Mouse (Mus musculus) ES-Bruce4 (cell line): ENCODE data around the gene Atxn1.

Experiments used
- CTCF ChIP-seq: IDR thresholded peaks from one replicate; pipeline ENCODE4 v1.8.1; 2011; ENCODE audit warnings: low read depth, low read length
- EP300 ChIP-seq: IDR thresholded peaks from 2 replicates; pipeline ENCODE4 v1.6.1; 2011; ENCODE audit warnings: low read depth, low read length; ENCODE audit not compliant: insufficient read depth
- POLR2A ChIP-seq: IDR thresholded peaks from one replicate; pipeline ENCODE4 v1.8.1; 2011; ENCODE audit warnings: low read length; ENCODE audit not compliant: insufficient read depth

- TF ChIP-seq CTCF = no peak
- TF ChIP-seq POLR2A = no peak
- TF ChIP-seq EP300 = no peak
These were observed 7.2 kb downstream of the Atxn1 start for GRCm38 (mm10) chr13:45957629-45958028.
